Mouse (Mus musculus) liver, adult 2 months (tissue): ENCODE results near the gene Ric8b. TPM values are rescaled to one million over a fixed set of nuclear protein-coding genes. Genes with fewer than 3 reads are reported as not detected.

Experiments used
- DNase-seq: peaks from one replicate; pipeline ENCODE4 v3.0.0-alpha.2; 2011; ENCODE audit warnings: low read depth, low spot score; ENCODE audit errors: extremely low read depth
- H3K27ac ChIP-seq: fragments of 200-500 bp; replicated peaks from 2 replicates; pipeline ENCODE4 v1.5.1; 2012; ENCODE audit warnings: low read depth, mild to moderate bottlenecking, control low read depth, inconsistent platforms, low read length; ENCODE audit not compliant: insufficient read depth
- H3K27me3 ChIP-seq: fragments of 200-500 bp; 2 replicates; pipeline ENCODE4 v1.6.1; 2012; ENCODE audit warnings: mild to moderate bottlenecking, moderate library complexity, low read length, inconsistent platforms; ENCODE audit not compliant: control insufficient read depth, insufficient read depth
- H3K36me3 ChIP-seq: fragments of 200-500 bp; 2 replicates; pipeline ENCODE4 v1.6.1; 2012; ENCODE audit warnings: low read length, inconsistent platforms; ENCODE audit not compliant: control insufficient read depth, insufficient read depth
- H3K4me1 ChIP-seq: fragments of 200-500 bp; 2 replicates; pipeline ENCODE4 v1.6.1; 2011; ENCODE audit warnings: low read length; ENCODE audit not compliant: control insufficient read depth, insufficient read depth
- H3K4me3 ChIP-seq: fragments of 200-500 bp; 2 replicates; pipeline ENCODE4 v1.5.1; 2011; ENCODE audit warnings: low read depth, mild to moderate bottlenecking, control low read depth, low read length, moderate library complexity; ENCODE audit not compliant: insufficient read depth
- H3K79me2 ChIP-seq: fragments of 200-500 bp; 2 replicates; pipeline ENCODE4 v1.6.1; 2012; ENCODE audit warnings: inconsistent platforms, mild to moderate bottlenecking, low read length, moderate library complexity; ENCODE audit not compliant: control insufficient read depth, insufficient read depth
- H3K9ac ChIP-seq: fragments of 200-500 bp; 2 replicates; pipeline ENCODE4 v1.6.1; 2012; ENCODE audit warnings: low read depth, mild to moderate bottlenecking, control low read depth, inconsistent platforms, low read length
- CTCF ChIP-seq: fragments of 200-500 bp; IDR thresholded peaks from 2 replicates; pipeline ENCODE4 v1.5.1; 2011; ENCODE audit warnings: low read depth, low read length, control low read depth
- POLR2A ChIP-seq: fragments of 200-500 bp; IDR thresholded peaks from 2 replicates; pipeline ENCODE4 v1.6.1; 2011; ENCODE audit warnings: low read length, control low read depth; ENCODE audit not compliant: insufficient read depth; ENCODE audit errors: extremely low read depth
- WGBS: fragments of 180-500 bp; shearing (Covaris S2); methylation state at CpG from one replicate; pipeline ENCODE4 v1.1.7; 2018; 5-methylcytosine and 5-hydroxymethylcytosine counted together
- polyA plus RNA-seq: library from polyadenylated mRNA; depleted of rRNA; stranded (reverse); fragments of >200 nt; gene quantifications from 2 replicates; pipeline ENCODE4 v1.2.3, GENCODE M21; 2012
- total RNA-seq: library from RNA; depleted of rRNA; stranded (reverse); fragments of >200 nt; gene quantifications from 2 replicates; pipeline ENCODE4 v1.2.3, GENCODE M21; 2014

The Ric8b gene
- total and polyA plus RNA-seq, 2 experiments = 5.1 to 7.1 TPM

GRCm38 (mm10) chr10:84940356-84940755 is 22.9 kb downstream of the Ric8b start:
- Histone ChIP-seq H3K79me2 (no peaks in the 10 kb centered on the region; the same call in 1 of the 2 replicates), H3K4me1 (no peaks in the 10 kb centered on the region)
- 91% methylated on average over 1 of the region's 1 CpGs for WGBS

GRCm38 (mm10) chr10:84945692-84946091 is 28.3 kb downstream of the Ric8b start:
- Histone ChIP-seq H3K27ac (no peak overlapping the region), H3K36me3 (peaks cover 20% of the 10 kb centered on the region), H3K4me1 (no peaks in the 10 kb centered on the region), H3K79me2 (no peaks in the 10 kb centered on the region; the same call in 1 of the 2 replicates), H3K27me3 (no peaks in the 10 kb centered on the region), H3K9ac (no peak overlapping the region), H3K4me3 (no peak overlapping the region)
- 98% methylated on average over 3 of the region's 3 CpGs for WGBS
- TF ChIP-seq CTCF = no peak
- no peak for TF ChIP-seq POLR2A
- DNase-seq = no peak

More at GRCm38 (mm10) chr10:84940356-84940755, 22.9 kb downstream of the Ric8b start:
- H3K27ac ChIP-seq = no peak overlapping the region
- TF ChIP-seq CTCF (no peak), POLR2A (no peak)
- no peak overlapping the region for H3K4me3 ChIP-seq
- no peaks in the 10 kb centered on the region for H3K27me3 ChIP-seq
- DNase-seq = no peak
- no peak overlapping the region for H3K9ac ChIP-seq
- peaks cover 5% of the 10 kb centered on the region; the same call in 1 of the 2 replicates for H3K36me3 ChIP-seq

GRCm38 (mm10) chr10:84948970-84949683 is 31.7 kb downstream of the Ric8b start:
- H3K4me1 ChIP-seq = no peaks in the 10 kb centered on the region
- no peaks in the 10 kb centered on the region; the same call in 1 of the 2 replicates for H3K79me2 ChIP-seq
- peaks cover 18% of the 10 kb centered on the region for H3K36me3 ChIP-seq
- no peak overlapping the region for H3K9ac ChIP-seq
- H3K27me3 ChIP-seq = no peaks in the 10 kb centered on the region
- TF ChIP-seq CTCF = no peak
- TF ChIP-seq POLR2A = no peak
- no peak overlapping the region for H3K4me3 ChIP-seq
- no peak overlapping the region for H3K27ac ChIP-seq
- WGBS = 60% methylated on average over 8 of the region's 8 CpGs
- no peak for DNase-seq

- Histone ChIP-seq H3K9ac (no peak overlapping the region), H3K36me3 (peaks cover 18% of the 10 kb centered on the region), H3K4me1 (no peaks in the 10 kb centered on the region), H3K27ac (no peak overlapping the region), H3K4me3 (no peak overlapping the region), H3K79me2 (peaks cover 3% of the 10 kb centered on the region; the same call in 1 of the 2 replicates), H3K27me3 (no peaks in the 10 kb centered on the region)
- TF ChIP-seq POLR2A = no peak
- no peak for TF ChIP-seq CTCF
- WGBS = 86% methylated on average over 3 of the region's 3 CpGs
- no peak for DNase-seq
These were observed 32.2 kb downstream of the Ric8b start for GRCm38 (mm10) chr10:84949684-84950010.

- H3K79me2 ChIP-seq = peaks cover 4% of the 10 kb centered on the region; the same call in 1 of the 2 replicates
- no peak overlapping the region for H3K27ac ChIP-seq
- 92% methylated on average over 4 of the region's 4 CpGs for WGBS
- H3K4me1 ChIP-seq = peaks cover 2% of the 10 kb centered on the region; the same call in 1 of the 2 replicates
- H3K36me3 ChIP-seq = peaks cover 18% of the 10 kb centered on the region
- TF ChIP-seq POLR2A = no peak
- H3K9ac ChIP-seq = no peak overlapping the region
- no peak overlapping the region for H3K4me3 ChIP-seq
- DNase-seq = no peak
- H3K27me3 ChIP-seq = no peaks in the 10 kb centered on the region
These were observed 33.0 kb downstream of the Ric8b start for GRCm38 (mm10) chr10:84950384-84950783.

GRCm38 (mm10) chr10:84954236-84954635 is 36.8 kb downstream of the Ric8b start:
- WGBS = 97% methylated on average over 10 of the region's 10 CpGs
- peaks cover 9% of the 10 kb centered on the region for H3K36me3 ChIP-seq
- no peak overlapping the region for H3K4me3 ChIP-seq
- H3K4me1 ChIP-seq = peaks cover 2% of the 10 kb centered on the region; the same call in 1 of the 2 replicates
- no peak for DNase-seq
- H3K79me2 ChIP-seq = peaks cover 4% of the 10 kb centered on the region; the same call in 1 of the 2 replicates
- no peaks in the 10 kb centered on the region for H3K27me3 ChIP-seq
- TF ChIP-seq POLR2A = no peak
- no peak for TF ChIP-seq CTCF
- no peak overlapping the region for H3K27ac ChIP-seq
- no peak overlapping the region for H3K9ac ChIP-seq
